Mouse (Mus musculus) stomach, postnatal 0 days (tissue): ENCODE results near the gene Lhfpl5. TPM values are rescaled to one million over a fixed set of nuclear protein-coding genes. Genes with fewer than 3 reads are reported as not detected.
A peak's percentile ranks its signal among the peaks of the same experiment; 100 is the strongest.

Experiments
- ATAC-seq: fragments of 200-750 bp; cut with Nextera tagmentation; 2 replicates; pipeline ENCODE4 v1.8.0; 2017; ENCODE audit not compliant: low FRiP score, low TSS enrichment
- DNase-seq: peaks from one replicate; pipeline ENCODE4 v3.0.0-alpha.2; 2016; ENCODE audit warnings: low spot score
- H3K27ac ChIP-seq: fragments of 300-500 bp; sonication (generic); replicated peaks from 2 replicates; pipeline ENCODE4 v1.5.1; 2014; ENCODE audit warnings: mild to moderate bottlenecking, control low read depth
- H3K27me3 ChIP-seq: fragments of 300-500 bp; sonication (generic); 2 replicates; pipeline ENCODE4 v1.6.1; 2014; ENCODE audit warnings: low read length; ENCODE audit not compliant: control insufficient read depth, insufficient read depth
- H3K36me3 ChIP-seq: fragments of 300-500 bp; sonication (generic); 2 replicates; pipeline ENCODE4 v1.6.1; 2014; ENCODE audit warnings: low read length, mixed read lengths; ENCODE audit not compliant: control insufficient read depth, insufficient read depth
- H3K4me1 ChIP-seq: fragments of 300-500 bp; sonication (generic); replicated peaks from 2 replicates; pipeline ENCODE4 v1.6.1; 2014; ENCODE audit warnings: antibody characterized with exemption; ENCODE audit not compliant: control insufficient read depth, insufficient read depth
- H3K4me2 ChIP-seq: fragments of 300-500 bp; sonication (generic); replicated peaks from 2 replicates; pipeline ENCODE4 v1.6.1; 2014; ENCODE audit warnings: low read depth, mild to moderate bottlenecking, control low read depth, moderate library complexity
- H3K4me3 ChIP-seq: fragments of 300-500 bp; sonication (generic); 2 replicates; pipeline ENCODE4 v1.5.1; 2014; ENCODE audit warnings: low read depth, low read length, control low read depth
- H3K9ac ChIP-seq: fragments of 300-500 bp; sonication (generic); 2 replicates; pipeline ENCODE4 v1.6.1; 2014; ENCODE audit warnings: mild to moderate bottlenecking, low read length, control low read depth, mixed read lengths
- H3K9me3 ChIP-seq: fragments of 300-500 bp; sonication (generic); 2 replicates; pipeline ENCODE4 v1.6.1; 2016; ENCODE audit warnings: low read length; ENCODE audit not compliant: control insufficient read depth
- CTCF ChIP-seq: IDR thresholded peaks from 2 replicates; pipeline ENCODE4 v1.5.1; 2016; ENCODE audit warnings: antibody characterized with exemption, low read depth, mild to moderate bottlenecking, moderate library complexity
- EP300 ChIP-seq: optimal IDR thresholded peaks from 2 replicates; pipeline ENCODE3; 2016; ENCODE audit warnings: antibody characterized with exemption
- WGBS: fragments of 180-500 bp; shearing (Covaris S2); extraction: QIAGEN DNeasy Blood & Tissue Kit; methylation state at CpG from one replicate; pipeline ENCODE4 v1.1.7; 2014; 5-methylcytosine and 5-hydroxymethylcytosine counted together
- polyA plus RNA-seq: library from polyadenylated mRNA; unstranded; fragments of >200 nt; fragmentation: Nextera tagmentation; extraction: Ambion mirVana; gene quantifications from 2 replicates; pipeline ENCODE4 v1.2.1, GENCODE M21; 2015

The Lhfpl5 gene
- polyA plus RNA-seq, 1 experiment from 2014 or later = 0.98 TPM

GRCm38 (mm10) chr17:28592998-28593397, 17.6 kb downstream of the Lhfpl5 start:
- peak; percentile 86 for DNase-seq
- Histone ChIP-seq H3K4me3 (no peak overlapping the region), H3K9ac (no peak overlapping the region), H3K9me3 (no peaks in the 10 kb centered on the region), H3K4me1 (no peaks in the 10 kb centered on the region), H3K36me3 (peaks cover 31% of the 10 kb centered on the region), H3K27ac (no peak overlapping the region), H3K27me3 (no peaks in the 10 kb centered on the region), H3K4me2 (no peak overlapping the region)
- WGBS = 10% methylated on average over 4 of the region's 4 CpGs
- ATAC-seq = peak; percentile 63; the same call in 1 of the 2 replicates
- TF ChIP-seq CTCF (peak; percentile 90), EP300 (no peak)

GRCm38 (mm10) chr17:28593965-28594364, 18.5 kb downstream of the Lhfpl5 start:
- TF ChIP-seq CTCF = no peak
- no peak for TF ChIP-seq EP300
- ATAC-seq (peak; percentile 32; the same call in 1 of the 2 replicates), DNase-seq (no peak)
- Histone ChIP-seq H3K36me3 (peaks cover 24% of the 10 kb centered on the region), H3K27me3 (no peaks in the 10 kb centered on the region), H3K9me3 (no peaks in the 10 kb centered on the region), H3K4me3 (no peak overlapping the region), H3K4me1 (no peaks in the 10 kb centered on the region), H3K4me2 (no peak overlapping the region), H3K27ac (no peak overlapping the region), H3K9ac (no peak overlapping the region)
- 49% methylated on average over 4 of the region's 4 CpGs for WGBS

GRCm38 (mm10) chr17:28600780-28601179, 25.3 kb downstream of the Lhfpl5 start:
- H3K4me1 ChIP-seq = no peaks in the 10 kb centered on the region
- H3K36me3 ChIP-seq = peaks cover 37% of the 10 kb centered on the region
- no peak for TF ChIP-seq EP300
- no peak for TF ChIP-seq CTCF
- no peak overlapping the region for H3K4me3 ChIP-seq
- no peak overlapping the region for H3K27ac ChIP-seq
- H3K9ac ChIP-seq = no peak overlapping the region
- DNase-seq (no peak), ATAC-seq (no peak)
- WGBS = 80% methylated on average over 5 of the region's 5 CpGs
- H3K4me2 ChIP-seq = no peak overlapping the region
- no peaks in the 10 kb centered on the region for H3K27me3 ChIP-seq
- no peaks in the 10 kb centered on the region for H3K9me3 ChIP-seq

GRCm38 (mm10) chr17:28601557-28602250, 26.3 kb downstream of the Lhfpl5 start:
- Histone ChIP-seq H3K4me2 (no peak overlapping the region), H3K4me3 (no peak overlapping the region), H3K27ac (no peak overlapping the region), H3K4me1 (no peaks in the 10 kb centered on the region), H3K27me3 (no peaks in the 10 kb centered on the region), H3K9me3 (no peaks in the 10 kb centered on the region), H3K36me3 (peaks cover 33% of the 10 kb centered on the region), H3K9ac (no peak overlapping the region)
- WGBS = 91% methylated on average over 9 of the region's 9 CpGs
- no peak for ATAC-seq
- TF ChIP-seq CTCF (no peak), EP300 (no peak)
- no peak for DNase-seq

GRCm38 (mm10) chr17:28609543-28609942, 34.1 kb downstream of the Lhfpl5 start:
- no peak overlapping the region for H3K9ac ChIP-seq
- H3K36me3 ChIP-seq = peaks cover 11% of the 10 kb centered on the region
- ATAC-seq = no peak
- H3K4me2 ChIP-seq = no peak overlapping the region
- TF ChIP-seq CTCF (peak; percentile 33; the same call in 1 of the 2 replicates), EP300 (no peak)
- no peaks in the 10 kb centered on the region for H3K27me3 ChIP-seq
- H3K27ac ChIP-seq = no peak overlapping the region
- DNase-seq = no peak
- no peaks in the 10 kb centered on the region for H3K9me3 ChIP-seq
- 72% methylated on average over 3 of the region's 3 CpGs for WGBS
- H3K4me1 ChIP-seq = no peaks in the 10 kb centered on the region
- no peak overlapping the region for H3K4me3 ChIP-seq

- H3K9me3 ChIP-seq = no peaks in the 10 kb centered on the region
- WGBS = 69% methylated on average over 2 of the region's 2 CpGs
- ATAC-seq = no peak
- H3K9ac ChIP-seq = no peak overlapping the region
- H3K27me3 ChIP-seq = no peaks in the 10 kb centered on the region
- H3K4me2 ChIP-seq = no peak overlapping the region
- no peaks in the 10 kb centered on the region for H3K4me1 ChIP-seq
- no peak overlapping the region for H3K4me3 ChIP-seq
- TF ChIP-seq EP300 (no peak), CTCF (no peak)
- DNase-seq = no peak
- peaks cover 3% of the 10 kb centered on the region; the same call in 1 of the 2 replicates for H3K36me3 ChIP-seq
- H3K27ac ChIP-seq = no peak overlapping the region
Measured at GRCm38 (mm10) chr17:28612603-28613002, 37.2 kb downstream of the Lhfpl5 start.
